Mouse (Mus musculus) myocyte (in vitro differentiated cells): ENCODE data around the gene Csnk1d.

Experiments
- E2F4 ChIP-seq: IDR thresholded peaks from one replicate; pipeline ENCODE4 v1.6.1; 2011; ENCODE audit warnings: mild to moderate bottlenecking, control low read depth, moderate library complexity; ENCODE audit not compliant: insufficient read depth
- POLR2A ChIP-seq: IDR thresholded peaks from one replicate; pipeline ENCODE4 v1.6.1; 2011; ENCODE audit warnings: low read depth, mild to moderate bottlenecking, control low read depth, moderate library complexity; ENCODE audit not compliant: insufficient read length
- REST ChIP-seq: IDR thresholded peaks from one replicate; pipeline ENCODE4 v1.6.1; 2011; ENCODE audit warnings: mild to moderate bottlenecking, control low read depth, moderate library complexity; ENCODE audit not compliant: insufficient read depth, insufficient read length

DNA sequence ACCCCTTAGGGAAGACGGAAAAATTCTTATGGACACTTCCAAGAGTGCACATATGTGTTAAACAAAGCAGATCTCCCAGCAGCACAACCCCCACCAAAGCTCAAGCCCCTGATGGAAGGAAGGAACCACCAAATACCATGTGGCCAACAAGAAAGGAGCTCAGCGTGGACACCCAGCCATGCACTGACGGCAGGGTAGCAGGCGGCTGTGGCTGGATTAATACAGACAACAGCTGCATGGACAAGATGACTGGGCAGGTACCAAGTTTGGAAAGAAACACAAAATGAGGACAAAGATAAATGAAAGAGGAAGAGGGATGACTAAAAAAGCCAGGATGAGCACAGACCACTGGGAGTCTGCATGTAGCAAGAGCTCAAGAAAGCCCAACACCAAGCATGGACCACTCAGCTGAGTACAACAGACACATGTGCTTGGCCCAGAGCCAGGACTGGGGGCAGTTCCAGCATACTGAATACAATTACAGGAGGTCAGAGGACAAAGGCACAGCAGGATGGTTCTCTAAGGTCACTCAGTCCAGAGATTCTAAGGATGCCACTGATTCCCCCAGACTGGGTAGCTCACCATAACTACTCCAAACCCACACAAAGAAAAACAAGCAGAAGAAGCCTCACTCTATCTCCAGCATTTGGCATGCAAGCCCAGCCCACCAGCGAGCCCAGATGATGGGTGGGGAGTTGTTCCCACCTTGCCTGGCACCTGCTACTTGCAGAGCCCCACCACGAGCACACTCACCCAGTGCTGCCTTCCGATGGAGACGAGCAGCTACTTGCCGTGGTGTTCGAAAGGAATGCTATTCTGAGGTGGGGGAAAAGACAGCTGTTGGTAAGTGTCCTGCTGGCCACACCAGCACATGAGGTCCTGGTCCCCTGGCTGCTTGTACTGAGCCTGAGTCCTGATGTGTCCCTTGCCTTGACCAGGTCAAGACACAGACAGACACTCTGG lies 26.7 kb downstream of the Csnk1d start:
- TF ChIP-seq E2F4, result no peak
- TF ChIP-seq POLR2A, result no peak
- no peak for TF ChIP-seq REST
